Mouse (Mus musculus): ENCODE measurements around the gene Eif3a. TPM values are rescaled to one million over a fixed set of nuclear protein-coding genes. Genes with fewer than 3 reads are reported as not detected.

Eif3a gene
- polyA plus RNA-seq, 1 experiment: 45.1 TPM

DNA sequence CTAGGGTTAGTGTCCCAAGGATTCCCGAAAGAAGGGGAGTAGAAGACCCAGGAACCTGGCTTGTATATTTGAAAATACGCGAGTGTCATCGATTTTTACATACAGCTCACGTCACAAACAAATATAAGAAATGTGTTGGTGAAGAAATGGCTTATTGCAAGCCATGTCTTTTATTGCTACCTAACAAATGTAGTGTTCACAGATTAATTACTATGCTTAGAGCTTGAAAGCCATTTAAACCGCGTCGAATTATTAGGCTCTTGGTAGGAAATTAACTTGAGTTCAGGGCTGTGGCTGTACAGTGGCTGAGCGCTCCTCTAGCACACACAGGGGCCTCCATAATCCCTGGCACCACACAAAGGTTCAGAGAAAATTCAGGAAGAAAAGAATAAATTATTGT is 706 bp upstream of the Eif3a start:
- no peak for DNase-seq
- TF ChIP-seq CTCF (IDR thresholded peaks at IDR 0.05; ENCODE audit: borderline replicate concordance, control insufficient read depth, extremely low read depth, insufficient read depth, low read length, poor library complexity): no peak
- TF ChIP-seq POLR2A (IDR thresholded peaks at IDR 0.05; ENCODE audit: control insufficient read depth, extremely low read depth, insufficient read depth, low read length, poor library complexity): no peak
- peaks cover 2% of the 10 kb centered on the region; the same call in 1 of the 2 replicates for H3K4me1 ChIP-seq (replicated peaks; ENCODE audit: control insufficient read depth, insufficient read depth, low read length)
- H3K36me3 ChIP-seq (ENCODE audit: control insufficient read depth, insufficient read depth, low read length): no peaks in the 10 kb centered on the region
- peak overlapping the region; percentile 71 for H3K4me3 ChIP-seq (ENCODE audit: control insufficient read depth, insufficient read depth, low read length)
- no peak overlapping the region for H3K27ac ChIP-seq (ENCODE audit: control insufficient read depth, insufficient read depth, low read length)
- WGBS: 18% methylated on average over 9 of the region's 9 CpGs
- no peaks in the 10 kb centered on the region for H3K27me3 ChIP-seq (ENCODE audit: control insufficient read depth, insufficient read depth, low read length)

DNA sequence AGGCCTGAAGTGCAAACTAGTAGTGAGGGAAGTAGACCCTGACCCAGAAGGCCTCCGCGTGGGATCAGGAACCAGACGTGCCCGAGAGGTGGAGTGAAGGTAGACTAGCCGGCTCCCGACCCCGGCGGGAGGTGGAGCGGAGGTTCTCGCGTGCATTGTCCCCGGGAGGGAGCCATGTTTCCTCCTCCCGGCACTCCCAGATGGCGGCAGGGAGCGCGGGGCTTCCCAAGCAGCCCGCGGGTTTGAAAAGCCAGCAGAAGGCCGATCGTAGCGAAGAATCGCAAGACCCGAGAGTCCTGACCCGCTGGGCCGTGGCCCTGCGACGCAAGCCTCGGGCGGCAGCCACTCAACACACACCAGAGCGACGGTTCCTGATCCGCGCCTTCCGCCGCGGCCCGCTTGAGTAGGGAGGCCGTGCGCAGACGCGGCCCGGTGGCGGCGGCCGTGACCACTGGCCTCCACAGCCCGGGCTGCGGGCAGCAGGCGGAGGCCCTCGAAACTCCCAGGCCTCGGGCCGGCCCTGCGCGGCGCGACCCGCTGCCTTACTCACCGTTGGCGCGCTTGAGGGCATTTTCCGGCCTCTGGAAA is 445 bp downstream of the Eif3a start:
- H3K4me1 ChIP-seq (replicated peaks; ENCODE audit: control insufficient read depth, insufficient read depth, low read length): peaks cover 2% of the 10 kb centered on the region; the same call in 1 of the 2 replicates
- DNase-seq: peak; percentile 55
- H3K4me3 ChIP-seq (ENCODE audit: control insufficient read depth, insufficient read depth, low read length): peak overlapping the region; percentile 71
- no peaks in the 10 kb centered on the region for H3K36me3 ChIP-seq (ENCODE audit: control insufficient read depth, insufficient read depth, low read length)
- peak overlapping the region; percentile 9 for H3K27ac ChIP-seq (ENCODE audit: control insufficient read depth, insufficient read depth, low read length)
- no peaks in the 10 kb centered on the region for H3K27me3 ChIP-seq (ENCODE audit: control insufficient read depth, insufficient read depth, low read length)
- TF ChIP-seq POLR2A (IDR thresholded peaks at IDR 0.05; ENCODE audit: control insufficient read depth, extremely low read depth, insufficient read depth, low read length, poor library complexity) (no peak), CTCF (IDR thresholded peaks at IDR 0.05; ENCODE audit: borderline replicate concordance, control insufficient read depth, extremely low read depth, insufficient read depth, low read length, poor library complexity) (0 out of 2 replicates have a peak, but pooled peaks have one; percentile 11)
- under 1% methylated on average over 60 of the region's 60 CpGs for WGBS

DNA sequence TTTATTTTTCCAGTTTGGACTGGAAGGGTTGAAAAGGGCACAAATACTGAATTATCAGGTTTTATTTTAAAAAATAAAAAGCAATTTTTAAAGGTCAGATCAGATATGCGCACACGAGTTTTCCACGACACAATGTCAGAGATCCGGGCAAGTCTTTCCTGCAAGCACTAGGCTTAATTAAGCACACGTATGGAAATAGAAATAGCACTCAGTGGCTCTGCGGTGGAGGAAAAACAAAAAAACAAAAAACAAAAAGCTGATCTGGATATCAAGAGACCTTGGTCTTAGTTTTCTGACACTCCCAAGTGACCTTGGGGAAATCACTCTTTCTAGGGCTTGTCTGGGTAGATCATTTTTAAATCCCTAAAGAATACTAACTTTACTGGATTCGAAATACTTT is 1.0 kb downstream of the Eif3a start:
- H3K27me3 ChIP-seq (ENCODE audit: control insufficient read depth, insufficient read depth, low read length): no peaks in the 10 kb centered on the region
- 3% methylated on average over 7 of the region's 7 CpGs for WGBS
- H3K4me1 ChIP-seq (replicated peaks; ENCODE audit: control insufficient read depth, insufficient read depth, low read length): peaks cover 2% of the 10 kb centered on the region; the same call in 1 of the 2 replicates
- DNase-seq: no peak
- no peak overlapping the region for H3K27ac ChIP-seq (ENCODE audit: control insufficient read depth, insufficient read depth, low read length)
- no peak for TF ChIP-seq CTCF (IDR thresholded peaks at IDR 0.05; ENCODE audit: borderline replicate concordance, control insufficient read depth, extremely low read depth, insufficient read depth, low read length, poor library complexity)
- no peak for TF ChIP-seq POLR2A (IDR thresholded peaks at IDR 0.05; ENCODE audit: control insufficient read depth, extremely low read depth, insufficient read depth, low read length, poor library complexity)
- H3K4me3 ChIP-seq (ENCODE audit: control insufficient read depth, insufficient read depth, low read length): peak overlapping the region; percentile 71
- H3K36me3 ChIP-seq (ENCODE audit: control insufficient read depth, insufficient read depth, low read length): no peaks in the 10 kb centered on the region

DNA sequence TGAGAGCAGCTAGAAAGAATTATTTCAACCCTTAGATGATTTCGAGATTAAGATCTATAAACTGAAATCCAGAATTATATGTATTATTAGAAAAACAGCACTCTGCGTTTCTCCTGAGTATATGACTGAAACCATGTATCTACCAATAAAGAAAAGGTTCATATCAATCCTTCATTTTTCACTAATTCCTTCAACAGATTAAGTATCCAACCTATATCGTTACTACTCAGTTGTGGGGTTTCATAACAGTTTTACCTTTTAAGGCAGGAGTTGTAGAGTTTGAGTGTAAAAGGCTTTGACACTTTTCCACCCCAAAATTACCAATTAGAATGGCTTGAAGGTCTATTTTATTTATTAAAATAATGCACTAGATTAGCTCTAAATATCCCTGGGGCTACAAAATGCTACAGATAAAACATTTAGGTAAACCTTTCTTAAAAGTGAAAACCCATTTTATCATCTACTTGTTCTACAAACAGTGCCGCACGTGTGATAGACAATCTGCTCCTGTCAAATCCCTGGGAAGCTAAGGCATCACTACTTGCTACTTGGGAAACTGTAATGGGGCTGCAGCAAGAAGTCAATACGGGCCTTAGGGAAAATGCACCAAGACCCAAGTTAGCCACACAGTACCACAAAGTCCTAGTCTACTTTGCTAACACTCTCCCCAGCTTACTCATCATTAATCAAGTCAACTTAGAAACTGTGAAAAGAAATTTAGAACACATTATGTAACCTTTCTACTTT is 2.1 kb downstream of the Eif3a start:
- DNase-seq: no peak
- TF ChIP-seq POLR2A (IDR thresholded peaks at IDR 0.05; ENCODE audit: control insufficient read depth, extremely low read depth, insufficient read depth, low read length, poor library complexity) (no peak), CTCF (IDR thresholded peaks at IDR 0.05; ENCODE audit: borderline replicate concordance, control insufficient read depth, extremely low read depth, insufficient read depth, low read length, poor library complexity) (no peak)
- Histone ChIP-seq H3K4me1 (replicated peaks; ENCODE audit: control insufficient read depth, insufficient read depth, low read length) (peaks cover 2% of the 10 kb centered on the region; the same call in 1 of the 2 replicates), H3K27ac (ENCODE audit: control insufficient read depth, insufficient read depth, low read length) (no peak overlapping the region), H3K36me3 (ENCODE audit: control insufficient read depth, insufficient read depth, low read length) (no peaks in the 10 kb centered on the region), H3K27me3 (ENCODE audit: control insufficient read depth, insufficient read depth, low read length) (no peaks in the 10 kb centered on the region), H3K4me3 (ENCODE audit: control insufficient read depth, insufficient read depth, low read length) (no peak overlapping the region)
- 44% methylated on average over 6 of the region's 6 CpGs for WGBS

DNA sequence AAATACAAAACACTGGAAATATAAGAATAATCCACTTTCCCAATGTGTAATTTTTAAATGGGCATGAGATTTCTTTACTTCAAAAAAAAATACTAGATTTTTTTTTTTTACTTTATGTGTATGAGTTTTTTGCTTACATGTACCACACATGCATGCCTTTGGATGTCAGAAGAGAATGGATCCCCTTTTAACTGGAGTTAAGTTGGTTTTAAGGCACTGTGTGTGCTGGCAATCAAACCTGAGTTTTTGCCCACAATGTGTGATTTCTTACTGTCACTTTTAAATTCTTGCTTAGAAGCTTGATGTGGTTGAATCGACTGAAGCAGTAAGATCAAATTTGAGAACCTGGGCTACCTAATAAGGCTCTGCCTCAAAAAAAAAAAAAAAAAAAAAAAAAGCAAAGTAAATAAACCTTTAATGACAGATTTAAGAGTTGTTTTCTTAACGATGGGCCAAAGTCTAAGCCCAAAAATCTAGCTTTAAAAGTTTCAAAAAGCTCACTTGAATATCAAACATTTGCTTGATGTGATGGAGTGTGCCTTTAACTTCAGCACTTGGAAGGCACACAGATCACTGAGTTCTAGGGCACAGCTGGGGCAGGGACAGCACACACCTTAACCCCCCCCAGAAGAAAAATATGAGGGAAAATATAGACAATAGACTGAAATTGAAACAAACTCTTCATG is 2.9 kb downstream of the Eif3a start:
- Histone ChIP-seq H3K4me3 (ENCODE audit: control insufficient read depth, insufficient read depth, low read length) (no peak overlapping the region), H3K27me3 (ENCODE audit: control insufficient read depth, insufficient read depth, low read length) (no peaks in the 10 kb centered on the region), H3K36me3 (ENCODE audit: control insufficient read depth, insufficient read depth, low read length) (no peaks in the 10 kb centered on the region), H3K27ac (ENCODE audit: control insufficient read depth, insufficient read depth, low read length) (no peak overlapping the region), H3K4me1 (replicated peaks; ENCODE audit: control insufficient read depth, insufficient read depth, low read length) (peaks cover 2% of the 10 kb centered on the region; the same call in 1 of the 2 replicates)
- WGBS: 9% methylated on average over 2 of the region's 2 CpGs
- TF ChIP-seq CTCF (IDR thresholded peaks at IDR 0.05; ENCODE audit: borderline replicate concordance, control insufficient read depth, extremely low read depth, insufficient read depth, low read length, poor library complexity): no peak
- TF ChIP-seq POLR2A (IDR thresholded peaks at IDR 0.05; ENCODE audit: control insufficient read depth, extremely low read depth, insufficient read depth, low read length, poor library complexity): no peak
- no peak for DNase-seq

DNA sequence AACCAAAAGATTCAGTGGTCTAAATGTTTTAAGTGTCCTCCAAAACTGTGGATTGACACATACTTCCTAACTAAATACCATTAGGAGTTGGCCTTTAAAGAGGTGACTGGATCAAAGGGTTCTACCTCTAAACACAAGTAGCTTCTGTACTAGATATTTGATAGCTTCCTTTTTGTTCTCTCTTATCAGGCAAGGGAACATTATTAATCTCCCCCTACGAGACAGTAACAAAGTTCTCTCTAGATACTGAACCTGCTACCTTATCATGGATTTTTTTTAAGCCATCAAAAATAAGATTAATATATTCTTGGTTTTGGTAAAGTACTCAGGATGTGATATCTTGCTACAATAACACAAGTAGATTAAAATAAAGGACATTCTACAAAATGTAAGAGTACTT is 5.7 kb downstream of the Eif3a start:
- H3K27me3 ChIP-seq (ENCODE audit: control insufficient read depth, insufficient read depth, low read length): no peaks in the 10 kb centered on the region
- 82% methylated on average over 1 of the region's 1 CpGs for WGBS
- TF ChIP-seq POLR2A (IDR thresholded peaks at IDR 0.05; ENCODE audit: control insufficient read depth, extremely low read depth, insufficient read depth, low read length, poor library complexity) (no peak), CTCF (IDR thresholded peaks at IDR 0.05; ENCODE audit: borderline replicate concordance, control insufficient read depth, extremely low read depth, insufficient read depth, low read length, poor library complexity) (no peak)
- no peak overlapping the region for H3K4me3 ChIP-seq (ENCODE audit: control insufficient read depth, insufficient read depth, low read length)
- no peaks in the 10 kb centered on the region for H3K4me1 ChIP-seq (replicated peaks; ENCODE audit: control insufficient read depth, insufficient read depth, low read length)
- no peak for DNase-seq
- peaks cover 16% of the 10 kb centered on the region for H3K36me3 ChIP-seq (ENCODE audit: control insufficient read depth, insufficient read depth, low read length)
- no peak overlapping the region for H3K27ac ChIP-seq (ENCODE audit: control insufficient read depth, insufficient read depth, low read length)

All from thymus, adult 2 months (tissue).